Comparison of ENCODE assay signal across 8 mouse cellular contexts in genomic region chr17:22817471-22818198, GRCm38 (mm10). TPM values are rescaled to one million over a fixed set of nuclear protein-coding genes. Genes with fewer than 3 reads are reported as not detected.
DNase-seq lines count a peak whose midpoint lies in the region; ATAC-seq lines count a peak whose summit lies in the region.

No protein-coding gene starts in this region.

- peak; percentile 76 for DNase-seq in 416B (ENCODE audit: low read depth)
- peak; percentile 3 to 30 for DNase-seq in adrenal gland, postnatal 4 days (ENCODE audit: low spot score in 2 of 2)
- peak; percentile 94 for DNase-seq in embryonic facial prominence, embryonic 14.5 days (ENCODE audit: low spot score)
- DNase-seq in heart, adult 9 months (ENCODE audit: low spot score in 2 of 2): peak; percentile 56 to 67
- DNase-seq in kidney, adult 9 months: peak; percentile 72
- DNase-seq in splenic B cell, adult 2 months (ENCODE audit: low read depth, low spot score): peak; percentile 28

- H3K4me1 ChIP-seq in embryonic facial prominence, embryonic 14.5 days (ENCODE audit: control insufficient read depth, insufficient read depth, low read length): no peaks in the 10 kb centered on the region
- no peaks in the 10 kb centered on the region for H3K4me1 ChIP-seq in limb, embryonic 13.5 days
- H3K4me1 ChIP-seq in midbrain, embryonic 15.5 days: peaks cover 15% of the 10 kb centered on the region

- peak overlapping the region; percentile 69 for H3K4me3 ChIP-seq in embryonic facial prominence, embryonic 14.5 days (ENCODE audit: low read depth, low read length)
- H3K4me3 ChIP-seq in limb, embryonic 13.5 days: peak overlapping the region; percentile 69
- peak overlapping the region; percentile 88 for H3K4me3 ChIP-seq in midbrain, embryonic 15.5 days

- H3K9ac ChIP-seq in embryonic facial prominence, embryonic 14.5 days (ENCODE audit: low read depth, low read length): peak overlapping the region; percentile 85
- H3K9ac ChIP-seq in limb, embryonic 13.5 days: peak overlapping the region; percentile 89
- peak overlapping the region; percentile 96 for H3K9ac ChIP-seq in midbrain, embryonic 15.5 days

- peak overlapping the region; percentile 92 for H3K27ac ChIP-seq in embryonic facial prominence, embryonic 14.5 days (replicated peaks; ENCODE audit: low read depth, low read length)
- H3K27ac ChIP-seq in limb, embryonic 13.5 days: peak overlapping the region; percentile 87
- H3K27ac ChIP-seq in midbrain, embryonic 15.5 days: peak overlapping the region; percentile 98

- no peaks in the 10 kb centered on the region for H3K9me3 ChIP-seq in embryonic facial prominence, embryonic 14.5 days (ENCODE audit: control insufficient read depth, low read length)
- H3K9me3 ChIP-seq in limb, embryonic 13.5 days: no peaks in the 10 kb centered on the region
- no peaks in the 10 kb centered on the region for H3K9me3 ChIP-seq in midbrain, embryonic 15.5 days

- H3K4me2 ChIP-seq in embryonic facial prominence, embryonic 14.5 days (ENCODE audit: low read depth, low read length): peak overlapping the region; percentile 56
- H3K4me2 ChIP-seq in limb, embryonic 13.5 days (replicated peaks): peak overlapping the region; percentile 59
- peak overlapping the region; percentile 44 for H3K4me2 ChIP-seq in midbrain, embryonic 15.5 days

- H3K36me3 ChIP-seq in embryonic facial prominence, embryonic 14.5 days (ENCODE audit: control insufficient read depth, insufficient read depth, low read length): no peaks in the 10 kb centered on the region; the same call in 1 of the 2 replicates
- peaks cover 11% of the 10 kb centered on the region for H3K36me3 ChIP-seq in limb, embryonic 13.5 days
- 0 out of 2 replicates have a peak, but pooled peaks cover 7% of the 10 kb centered on the region for H3K36me3 ChIP-seq in midbrain, embryonic 15.5 days (replicated peaks)
- no peaks in the 10 kb centered on the region for H3K36me3 ChIP-seq in splenic B cell, adult 2 months (ENCODE audit: control insufficient read depth, insufficient read depth, low read length, poor library complexity, severe bottlenecking)

- 2% methylated on average over 28 of the region's 28 CpGs for WGBS in embryonic facial prominence, embryonic 14.5 days
- under 1% methylated on average over 28 of the region's 28 CpGs for WGBS in limb, embryonic 13.5 days
- under 1% methylated on average over 28 of the region's 28 CpGs for WGBS in midbrain, embryonic 15.5 days

- ATAC-seq in embryonic facial prominence, embryonic 14.5 days (ENCODE audit: low read depth): peak; percentile 97
- peak; percentile 97 for ATAC-seq in limb, embryonic 13.5 days (ENCODE audit: low FRiP score, low read depth)
- peak; percentile 98 for ATAC-seq in midbrain, embryonic 15.5 days (replicated peaks)

- no peaks in the 10 kb centered on the region for H3K27me3 ChIP-seq in embryonic facial prominence, embryonic 14.5 days (replicated peaks; ENCODE audit: control insufficient read depth, insufficient read depth, low read length)
- H3K27me3 ChIP-seq in limb, embryonic 13.5 days: no peaks in the 10 kb centered on the region
- no peaks in the 10 kb centered on the region for H3K27me3 ChIP-seq in midbrain, embryonic 15.5 days (replicated peaks)
- H3K27me3 ChIP-seq in splenic B cell, adult 2 months (ENCODE audit: control insufficient read depth, insufficient read depth, low read length, poor library complexity, severe bottlenecking): no peaks in the 10 kb centered on the region

RNA-seq across cellular contexts. Expression of gene Zfp945, which starts 49.3 kb away (rescaled TPM):
- 10 to 100 TPM; 33.8 to 35.5 TPM for total RNA-seq in adrenal gland, postnatal 4 days (2021)
- 20.5 and 24.5 TPM in 2 replicates for polyA plus RNA-seq in embryonic facial prominence, embryonic 14.5 days (2014; fragmentation: Nextera tagmentation; extraction: Ambion mirVana)
- polyA plus RNA-seq in limb, embryonic 13.5 days (2015; fragmentation: Nextera tagmentation; extraction: Ambion mirVana): 28.4 and 29.5 TPM in 2 replicates
- 18.3 and 20.2 TPM in 2 replicates for polyA plus RNA-seq in midbrain, embryonic 15.5 days (2015; fragmentation: Nextera tagmentation; extraction: Ambion mirVana)

Comparison
In these comparisons a context has a peak if more than half of its experiments do, and no peak if none do; other contexts are left out.
1. Peak in every context shown above with its lines: DNase-seq, ATAC-seq, H3K4me3 ChIP-seq and H3K27ac ChIP-seq.
2. DNase-seq: peak in every context shown above with its lines; median percentile 94 in embryonic facial prominence, embryonic 14.5 days; 76 in 416B; 72 in kidney, adult 9 months; 62 in heart, adult 9 months; 28 in splenic B cell, adult 2 months; 16 in adrenal gland, postnatal 4 days.